Mouse (Mus musculus) T-helper 2 cell (primary cell): Measurements from ENCODE around the gene Ppp1r21.

Experiments
- in situ Hi-C: fragments of 300-600 bp; cut with MboI, MseI; formaldehyde crosslinking; loops from one replicate; pipeline ENCODE4 v1.15.1; 2025; ENCODE audit warnings: high pct_unique_total_duplicates

The Ppp1r21 gene

GRCm38 (mm10) chr17:88570784-88571183 lies 40.9 kb downstream of the Ppp1r21 start:
- in situ Hi-C loops = no loop called here

GRCm38 (mm10) chr17:88574811-88575210 lies 44.9 kb downstream of the Ppp1r21 start:
- in situ Hi-C loops = no loop called here

GRCm38 (mm10) chr17:88578522-88579242 lies 48.8 kb downstream of the Ppp1r21 start:
- in situ Hi-C loops = no loop called here

- in situ Hi-C loops = no loop called here
Observed at GRCm38 (mm10) chr17:88580556-88580955, 50.6 kb downstream of the Ppp1r21 start.

GRCm38 (mm10) chr17:88581511-88582021 lies 51.6 kb downstream of the Ppp1r21 start:
- in situ Hi-C loops = no loop called here

GRCm38 (mm10) chr17:88582999-88583398 lies 53.1 kb downstream of the Ppp1r21 start:
- in situ Hi-C loops = no loop called here

- in situ Hi-C loops = no loop called here
Observed at GRCm38 (mm10) chr17:88583411-88583810, 53.5 kb downstream of the Ppp1r21 start.

- in situ Hi-C loops = no loop called here
Observed at GRCm38 (mm10) chr17:88587371-88587770, 57.5 kb downstream of the Ppp1r21 start.

- in situ Hi-C loops = no loop called here
Observed at GRCm38 (mm10) chr17:88588228-88588627, 58.3 kb downstream of the Ppp1r21 start.

- in situ Hi-C loops = no loop called here
Observed at GRCm38 (mm10) chr17:88590251-88590650, 60.3 kb downstream of the Ppp1r21 start.

- in situ Hi-C loops = no loop called here
Observed at GRCm38 (mm10) chr17:88595071-88595470, 65.2 kb downstream of the Ppp1r21 start.

GRCm38 (mm10) chr17:88596068-88596467 lies 66.2 kb downstream of the Ppp1r21 start:
- in situ Hi-C loops = no loop called here

GRCm38 (mm10) chr17:88596544-88597221 lies 66.8 kb downstream of the Ppp1r21 start:
- in situ Hi-C loops = no loop called here

GRCm38 (mm10) chr17:88597222-88598055 lies 67.5 kb downstream of the Ppp1r21 start, which contains the start of gene Ston1:
Ston1 (plus strand) TSS chr17:88597684.
- in situ Hi-C loops = no loop called here

- in situ Hi-C loops = no loop called here
Observed at GRCm38 (mm10) chr17:88598056-88598420, 68.1 kb downstream of the Ppp1r21 start.

GRCm38 (mm10) chr17:88598570-88599368 lies 68.9 kb downstream of the Ppp1r21 start:
- in situ Hi-C loops = no loop called here

- in situ Hi-C loops = no loop called here
Observed at GRCm38 (mm10) chr17:88600492-88601026, 70.6 kb downstream of the Ppp1r21 start.

- in situ Hi-C loops = no loop called here
Observed at GRCm38 (mm10) chr17:88603943-88604342, 74.0 kb downstream of the Ppp1r21 start.

- in situ Hi-C loops = no loop called here
Observed at GRCm38 (mm10) chr17:88606056-88606455, 76.1 kb downstream of the Ppp1r21 start.

- in situ Hi-C loops = no loop called here
Observed at GRCm38 (mm10) chr17:88609361-88609760, 79.4 kb downstream of the Ppp1r21 start.

GRCm38 (mm10) chr17:88611057-88611456 lies 81.1 kb downstream of the Ppp1r21 start:
- in situ Hi-C loops = no loop called here
